Mouse (Mus musculus) left cerebral cortex, adult 18-20 months (tissue): Measurements from ENCODE around the gene Hadha. TPM values are rescaled to one million over a fixed set of nuclear protein-coding genes. Genes with fewer than 3 reads are reported as not detected.

Source experiments
- DNase-seq, 2 experiments: peaks; one replicate each; pipeline ENCODE4 v3.0.0; 2021 to 2022; ENCODE audit warnings: low spot score in 2 of 2, mixed read lengths in 1 of 2
- long read RNA-seq, 2 experiments: library from polyadenylated mRNA; stranded (forward); transcript quantifications; one replicate each; pipeline ENCODE4 v2.0.0; 2021
- total RNA-seq, 2 experiments: library from RNA; stranded (reverse); gene quantifications; 2 replicates each; pipeline ENCODE4 v1.2.3; 2021

Hadha gene
- 10 to 100 TPM; 58.3 to 64.8 TPM for total RNA-seq
- long read RNA-seq, experiment 1, full-length matches to known transcripts: 41 of 58 reads
- long read RNA-seq, experiment 1, partial matches to known transcripts: 12 of 58 reads
- long read RNA-seq, experiment 1, other reads (novel, unspliced or antisense): 5 of 58 reads
- long read RNA-seq, experiment 2, full-length matches to known transcripts: 31 of 35 reads
- long read RNA-seq, experiment 2, partial matches to known transcripts: 3 of 35 reads
- long read RNA-seq, experiment 2, other reads (novel, unspliced or antisense): 1 of 35 reads

DNA sequence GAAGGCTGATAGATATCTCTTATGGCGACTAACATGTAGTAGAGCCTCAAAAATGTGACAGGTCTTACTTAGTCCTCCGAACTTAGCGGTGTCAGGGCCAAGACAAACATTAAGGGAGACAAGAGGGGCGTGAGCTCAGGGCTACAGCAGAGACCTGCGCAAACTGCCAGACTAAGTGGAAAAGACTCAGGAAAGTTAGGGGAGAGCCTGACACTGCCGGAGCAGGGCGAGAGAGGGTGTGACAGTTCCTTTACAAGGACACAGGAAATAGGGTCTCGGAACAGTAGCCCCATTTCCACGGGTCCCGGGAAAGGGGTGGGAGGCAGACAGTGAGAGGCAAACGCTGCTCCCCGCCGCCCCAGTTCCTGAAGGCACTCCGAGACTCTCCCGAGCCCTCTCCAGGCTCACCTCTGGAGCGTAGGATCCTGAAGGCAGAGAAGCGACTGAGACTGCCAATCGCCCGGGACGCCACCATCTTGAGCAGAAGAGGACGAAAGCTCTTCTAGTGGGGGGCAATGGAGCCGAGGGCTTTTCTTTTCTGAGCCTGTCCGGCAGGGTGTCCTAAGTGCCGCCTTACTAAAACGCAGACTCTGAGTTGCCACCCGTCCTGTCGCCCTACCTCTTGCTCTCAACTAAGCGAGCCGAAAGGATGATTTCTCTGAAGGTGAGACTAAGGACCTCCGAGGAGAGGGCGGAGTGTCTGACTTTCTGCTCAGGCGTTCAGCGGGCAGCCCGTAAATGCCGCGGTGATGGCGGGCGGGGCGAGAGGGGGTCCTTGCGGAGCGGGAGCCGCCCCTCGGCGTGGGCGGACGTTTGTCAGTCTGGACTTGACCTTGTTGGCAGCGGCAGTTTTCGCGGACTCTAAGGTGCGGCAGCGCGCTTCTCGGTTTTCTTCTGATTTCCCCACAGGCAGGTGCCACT lies at the start of gene Hadha, which contains the start of gene Hadhb:
Gene Hadha (minus strand): TSS at position 689 of the 921 bp plus-strand sequence.
Gene Hadhb (plus strand): TSS at position 775 of the 921 bp plus-strand sequence.
- peak; percentile 92 for DNase-seq

- DNase-seq: no peak
Measured at GRCm38 (mm10) chr5:30204441-30204840, 49.5 kb upstream of the Hadha start.

GRCm38 (mm10) chr5:30203216-30203885 lies 48.4 kb upstream of the Hadha start:
- no peak for DNase-seq

DNA sequence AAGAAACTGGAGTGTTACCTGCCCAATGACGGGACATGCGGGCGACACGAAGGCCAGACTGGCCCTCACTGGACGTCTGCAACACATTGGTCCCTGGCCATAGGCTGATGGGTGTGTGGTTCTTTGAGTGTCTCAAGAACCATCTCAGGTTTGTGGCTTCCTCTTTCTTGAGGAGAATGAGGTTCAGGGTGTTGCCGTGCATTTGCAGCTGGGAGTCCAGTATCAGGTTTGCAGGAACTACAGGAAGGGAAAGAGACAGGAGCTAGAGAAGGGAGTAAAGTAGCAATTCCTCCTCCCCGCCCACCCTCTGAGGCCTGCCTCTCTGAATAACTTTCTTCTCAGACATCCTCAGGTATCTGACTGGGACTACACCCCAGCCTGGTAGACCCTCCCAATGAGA lies 47.3 kb upstream of the Hadha start:
- no peak for DNase-seq

DNA sequence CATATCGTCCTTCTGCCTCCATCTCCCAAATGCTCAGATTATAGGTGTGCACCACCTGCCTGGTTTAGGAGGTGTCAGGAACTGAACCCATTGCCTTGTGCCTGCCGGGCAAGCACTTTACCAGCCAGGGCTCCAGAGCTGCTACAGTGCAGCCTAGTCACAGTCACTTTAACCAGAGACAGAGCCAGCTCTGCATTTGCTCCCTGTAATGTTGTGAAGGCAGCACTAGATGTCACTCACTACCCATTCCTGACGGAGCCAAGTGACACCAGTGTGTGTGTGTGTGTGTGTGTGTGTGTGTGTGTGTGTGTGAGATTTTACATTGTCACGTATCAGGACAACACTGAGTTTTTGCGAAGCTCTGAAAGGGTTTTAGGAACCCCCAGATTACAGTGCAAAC lies 46.6 kb upstream of the Hadha start:
- peak; percentile 27 to 35 for DNase-seq

DNA sequence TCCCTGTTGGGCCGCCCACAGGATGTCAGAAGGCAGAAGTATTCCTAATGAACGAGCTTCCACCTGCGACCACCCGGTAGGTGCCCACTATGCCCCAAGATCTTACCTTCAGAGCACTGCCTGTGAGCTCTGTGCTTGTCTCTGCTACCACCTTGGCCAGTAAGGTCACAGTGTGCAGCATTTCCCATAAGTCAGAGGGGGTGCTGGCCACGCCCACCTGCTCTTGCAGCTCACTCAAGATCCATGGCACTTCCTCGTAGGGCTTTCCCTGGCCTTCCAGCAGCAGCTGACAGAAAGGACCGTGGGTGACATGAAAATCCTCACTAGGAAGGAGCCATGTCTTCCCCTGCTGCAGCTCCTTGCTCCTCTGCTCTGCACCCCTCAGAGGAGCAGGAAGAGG lies 43.3 kb upstream of the Hadha start:
- DNase-seq: no peak

GRCm38 (mm10) chr5:30195340-30195739 lies 40.4 kb upstream of the Hadha start:
- no peak for DNase-seq

- DNase-seq: no peak
Measured at GRCm38 (mm10) chr5:30192452-30192851, 37.5 kb upstream of the Hadha start.

DNA sequence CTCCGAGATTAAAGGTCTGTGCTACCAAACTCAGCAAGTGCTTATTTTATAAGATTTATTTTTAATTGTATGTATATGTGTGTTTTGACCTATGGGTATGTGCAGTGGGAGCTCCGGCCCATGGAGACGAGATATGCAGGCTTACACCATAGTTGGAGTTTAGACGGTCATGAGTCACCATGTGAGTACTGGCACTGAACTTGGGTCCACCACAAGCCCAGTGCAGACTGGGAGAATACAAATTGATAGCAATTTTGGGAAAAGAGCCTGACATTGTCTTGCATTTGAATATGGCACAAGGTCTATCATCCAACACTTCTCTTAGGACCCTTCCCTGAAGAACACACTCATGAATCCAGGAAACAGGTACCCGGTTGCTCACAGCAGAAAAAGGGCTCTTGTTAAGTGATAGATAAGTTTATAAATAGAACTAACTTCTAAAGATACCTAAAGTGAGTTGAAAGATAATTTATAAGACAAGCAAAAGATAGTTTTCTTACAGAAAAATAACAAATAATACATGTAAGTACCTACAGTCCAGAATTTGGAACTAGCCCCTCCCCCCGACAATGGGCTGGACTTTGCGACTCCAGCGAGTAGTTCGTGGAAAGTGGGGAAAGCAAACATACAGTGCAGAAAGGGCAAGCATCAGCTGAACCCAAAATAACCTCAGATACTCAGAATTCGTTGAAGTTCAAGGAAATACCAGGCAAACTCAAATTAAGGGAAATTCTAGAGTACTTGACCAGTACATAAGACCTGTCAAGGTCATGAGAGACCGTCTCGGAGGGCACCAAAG lies 32.9 kb upstream of the Hadha start:
- DNase-seq: no peak

- no peak for DNase-seq
Measured at GRCm38 (mm10) chr5:30175811-30176210, 20.8 kb upstream of the Hadha start.

GRCm38 (mm10) chr5:30172931-30173692 lies 18.1 kb upstream of the Hadha start:
- DNase-seq: no peak

DNA sequence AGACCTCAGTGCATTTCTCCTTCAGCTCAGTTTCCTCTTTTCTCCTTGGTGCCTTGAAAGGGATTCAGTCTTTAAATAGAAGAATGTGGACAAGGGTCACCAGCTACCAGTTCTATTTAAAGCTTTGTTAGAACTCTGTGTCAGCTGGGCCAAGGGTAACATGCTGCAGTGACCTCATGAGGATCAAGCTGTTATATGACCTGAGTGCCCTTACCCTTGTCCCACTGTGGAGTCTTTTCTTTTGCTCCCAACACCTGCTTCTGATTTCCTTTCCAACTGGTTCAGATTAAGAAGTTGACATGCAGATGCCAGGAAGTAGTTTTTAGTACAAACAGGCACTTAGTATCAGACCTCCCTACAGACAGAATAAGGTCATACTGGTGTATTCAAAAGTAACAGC lies 17.2 kb upstream of the Hadha start:
- no peak for DNase-seq

DNA sequence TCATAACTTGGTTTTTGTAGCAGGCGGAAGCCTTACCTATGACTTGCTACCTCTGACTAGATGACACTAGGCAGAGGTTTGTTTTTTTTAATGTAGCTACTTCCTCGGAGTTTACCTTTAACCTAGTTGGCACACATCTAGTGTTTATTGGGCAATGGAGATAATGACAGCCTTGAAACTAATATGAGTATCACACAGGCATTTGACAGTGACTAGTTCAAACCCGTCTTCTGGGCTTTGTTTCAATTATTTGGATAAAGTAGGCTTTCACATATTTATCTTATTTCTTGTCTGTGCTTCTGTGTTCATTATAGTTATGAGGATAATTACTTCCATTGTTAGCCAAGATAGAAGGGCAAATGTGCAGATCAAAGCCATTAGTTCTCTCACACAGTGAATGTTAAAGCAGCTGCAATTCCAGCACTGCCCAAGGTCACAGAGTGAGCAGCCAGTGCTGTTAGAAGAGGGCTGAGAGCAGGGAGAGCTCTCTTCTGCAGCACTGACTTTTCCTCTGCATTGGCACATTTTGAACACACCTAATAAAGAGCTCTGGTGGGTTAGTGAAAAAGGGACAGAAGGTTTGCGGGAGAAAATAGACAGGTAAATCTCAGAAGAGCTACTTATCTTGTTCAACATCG lies 15.5 kb upstream of the Hadha start:
- DNase-seq: no peak

GRCm38 (mm10) chr5:30165234-30165946 lies 10.4 kb upstream of the Hadha start:
- no peak for DNase-seq

- DNase-seq: no peak
Measured at GRCm38 (mm10) chr5:30162339-30162738, 7.4 kb upstream of the Hadha start.

GRCm38 (mm10) chr5:30161836-30162235 lies 6.9 kb upstream of the Hadha start:
- DNase-seq: no peak

DNA sequence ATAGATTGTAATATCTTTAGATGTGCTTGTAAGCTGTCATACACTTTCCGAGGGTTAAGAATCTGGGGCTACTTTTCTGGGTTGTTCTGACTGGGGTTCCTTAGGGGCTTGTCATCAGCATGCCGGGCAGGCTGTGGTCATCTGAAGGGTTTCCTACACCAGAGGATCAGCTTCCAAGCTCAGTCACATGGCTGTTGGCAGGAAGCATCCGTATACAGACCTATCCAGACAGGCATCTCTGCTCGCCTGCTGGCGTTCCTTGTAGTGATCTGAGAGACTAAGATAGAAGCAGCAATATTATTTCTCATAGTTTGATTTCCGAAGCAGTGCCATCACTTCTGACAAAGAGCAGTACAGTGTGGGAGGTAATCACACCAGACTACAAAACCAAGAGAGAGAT lies 4.6 kb upstream of the Hadha start:
- no peak for DNase-seq

DNA sequence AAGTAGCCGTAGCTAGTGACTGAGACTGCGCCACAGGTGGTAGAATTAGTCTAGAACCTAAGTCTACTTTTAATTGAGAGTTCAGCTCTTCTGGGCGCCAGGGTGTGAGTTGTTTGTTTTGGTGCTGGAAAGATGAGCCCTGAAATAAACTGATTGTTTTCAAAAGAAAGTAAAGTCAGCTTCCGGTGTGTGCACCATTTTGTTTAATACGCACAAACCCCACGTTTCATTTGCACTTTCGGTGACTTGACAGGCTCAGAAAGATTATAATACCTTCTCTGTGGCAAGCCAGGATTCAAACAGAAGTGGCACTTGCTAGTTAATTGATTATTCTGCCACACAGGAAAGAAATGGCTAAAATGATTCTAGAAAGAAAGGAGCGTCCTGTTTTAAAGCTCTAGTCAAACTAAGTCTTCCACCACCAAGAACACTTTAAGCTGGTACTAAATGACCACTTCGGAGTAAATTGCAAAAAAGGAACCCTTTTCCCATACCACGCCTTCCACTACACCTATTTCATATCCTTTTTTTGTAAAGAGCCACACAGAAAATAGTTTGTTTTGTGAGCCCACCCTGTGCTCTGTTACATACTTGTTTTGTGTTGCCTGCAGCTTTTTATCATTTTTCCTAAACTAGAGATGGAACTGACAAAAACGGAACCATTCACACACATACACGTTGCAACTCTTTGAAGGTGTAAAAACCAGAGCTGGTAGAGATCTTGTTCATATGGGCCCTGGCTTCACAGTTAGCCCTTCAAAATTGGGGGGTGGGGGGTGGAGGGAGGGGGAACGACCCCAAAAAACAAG lies 1.1 kb upstream of the Hadha start:
- no peak for DNase-seq
